Mouse (Mus musculus) CD8-positive naive resting alpha-beta T cell, adult 2 months (primary cell): ENCODE results near the gene Eps15.
A peak's percentile ranks its signal among the peaks of the same experiment; 100 is the strongest.

Source experiments
- DNase-seq, 2 experiments: peaks; one replicate each; pipeline ENCODE4 v3.0.0; 2022; ENCODE audit warnings: low read depth in 2 of 2, low spot score in 2 of 2

Eps15 gene

DNA sequence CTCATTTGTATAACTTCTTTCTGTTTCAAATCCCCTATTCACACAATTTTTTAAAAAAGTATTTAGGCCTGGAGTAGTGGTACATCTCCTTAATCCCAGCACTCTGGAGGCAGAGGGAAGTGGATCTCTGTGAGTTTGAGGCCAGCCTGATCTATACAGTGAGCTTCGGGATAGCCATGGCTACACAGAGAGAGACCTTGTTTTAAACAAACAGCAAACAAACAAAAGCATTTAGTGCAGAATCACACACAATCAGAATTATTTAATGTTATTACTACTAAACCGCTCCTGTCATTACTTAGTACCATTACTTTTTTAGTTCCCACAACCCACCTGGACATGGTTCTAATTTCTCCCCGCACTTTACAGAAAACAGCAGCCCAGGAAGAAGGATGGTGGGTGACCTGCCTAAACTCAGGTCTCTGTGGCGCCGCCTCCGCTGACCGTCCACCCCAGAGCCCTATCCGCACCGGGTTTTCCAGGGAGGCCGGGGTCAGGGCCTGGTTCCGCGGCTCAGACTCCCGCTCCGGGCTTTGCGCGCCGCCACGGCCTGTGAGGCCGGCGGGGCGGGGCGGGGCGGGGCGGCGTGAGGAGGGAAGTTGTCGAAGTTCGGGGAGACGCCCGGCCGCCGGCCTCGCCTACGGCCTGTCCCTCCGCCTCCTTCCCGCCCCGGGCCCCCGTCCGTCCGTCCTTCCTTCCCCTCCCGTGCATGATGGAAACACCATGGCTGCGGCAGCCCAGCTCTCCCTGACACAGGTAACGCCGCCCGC lies at the start of gene Eps15:
Gene Eps15, plus strand, starts transcription at position 580 of the 770 bp plus-strand sequence.
- peak; percentile 79 to 93 for DNase-seq

GRCm38 (mm10) chr4:109234185-109234584 lies 45.9 kb upstream of the Eps15 start, which contains the start of gene Calr4:
TSS of gene Calr4 (plus strand) at chr4:109234485.
- DNase-seq: no peak

- no peak for DNase-seq
Observed at GRCm38 (mm10) chr4:109234806-109235350, 45.2 kb upstream of the Eps15 start.

DNA sequence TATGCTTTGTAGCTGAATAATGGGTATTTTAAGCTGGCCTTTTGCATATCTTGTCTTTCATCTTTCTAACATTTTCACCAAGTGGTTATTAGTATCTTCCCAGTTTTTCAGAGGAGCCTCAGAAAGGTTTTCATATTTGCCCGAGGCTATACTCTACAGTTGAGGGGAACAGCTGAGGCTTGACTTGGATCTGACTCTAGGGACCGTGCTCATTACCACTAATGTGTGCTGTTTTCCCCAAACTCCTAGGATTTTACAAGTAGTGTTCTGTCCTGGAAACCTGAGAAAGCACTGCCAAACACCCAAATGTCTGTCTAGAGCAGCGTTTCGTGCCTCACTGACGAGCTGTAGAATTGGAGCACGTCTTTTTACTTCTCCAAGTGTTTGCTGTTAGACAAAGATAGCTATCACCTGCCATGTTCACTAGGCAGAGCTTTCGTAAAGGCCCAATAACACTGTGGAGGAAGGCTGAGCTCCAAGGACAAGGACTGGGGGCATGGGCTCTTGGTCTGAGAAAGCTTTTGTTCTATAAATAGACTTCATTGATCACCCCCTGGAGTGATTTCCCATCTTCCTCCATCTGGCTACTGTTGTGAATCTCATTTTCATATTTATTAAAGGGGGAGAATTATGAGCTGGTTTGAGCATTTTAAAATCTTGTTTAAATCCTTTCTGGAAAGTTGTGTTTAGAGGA lies 43.7 kb upstream of the Eps15 start:
- no peak for DNase-seq

DNA sequence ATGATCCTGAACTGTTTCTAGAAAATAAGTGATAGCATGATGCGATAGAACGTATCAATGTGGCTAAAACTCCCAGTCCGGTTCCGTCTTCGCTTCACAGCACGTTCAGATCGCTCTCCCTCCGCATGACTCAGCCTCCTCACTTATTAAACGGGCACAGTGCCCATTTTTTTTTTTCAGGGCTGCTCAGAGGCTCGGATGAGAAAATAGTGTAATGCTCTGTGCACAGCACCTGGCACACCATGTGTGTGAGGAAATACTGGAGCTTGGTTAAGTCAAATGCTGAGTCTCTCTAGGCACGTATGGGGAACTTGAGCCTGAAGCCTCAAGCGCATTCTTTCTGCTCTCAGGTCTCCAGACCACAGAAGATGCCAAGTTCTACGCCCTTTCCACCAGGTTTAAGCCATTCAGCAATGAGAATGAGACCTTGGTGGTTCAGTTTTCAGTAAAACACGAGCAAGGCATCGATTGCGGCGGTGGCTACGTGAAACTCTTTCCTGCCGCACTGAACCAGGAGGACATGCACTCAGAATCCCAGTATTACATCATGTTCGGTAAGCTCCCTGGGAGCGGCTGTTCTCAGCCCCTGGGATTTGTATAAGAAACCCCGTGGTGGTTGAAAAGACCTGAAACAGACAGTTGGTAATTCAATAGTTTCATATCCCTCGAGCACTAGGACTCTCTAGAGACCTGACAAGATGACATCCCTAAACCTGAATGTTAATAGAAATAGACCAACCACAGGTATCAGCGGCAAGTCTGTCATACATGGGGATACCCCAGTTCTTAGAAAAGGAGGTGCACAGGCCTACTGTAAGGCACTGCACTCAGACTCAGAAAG lies 41.4 kb upstream of the Eps15 start:
- DNase-seq: no peak

- no peak for DNase-seq
Observed at GRCm38 (mm10) chr4:109241221-109241620, 38.8 kb upstream of the Eps15 start.

DNA sequence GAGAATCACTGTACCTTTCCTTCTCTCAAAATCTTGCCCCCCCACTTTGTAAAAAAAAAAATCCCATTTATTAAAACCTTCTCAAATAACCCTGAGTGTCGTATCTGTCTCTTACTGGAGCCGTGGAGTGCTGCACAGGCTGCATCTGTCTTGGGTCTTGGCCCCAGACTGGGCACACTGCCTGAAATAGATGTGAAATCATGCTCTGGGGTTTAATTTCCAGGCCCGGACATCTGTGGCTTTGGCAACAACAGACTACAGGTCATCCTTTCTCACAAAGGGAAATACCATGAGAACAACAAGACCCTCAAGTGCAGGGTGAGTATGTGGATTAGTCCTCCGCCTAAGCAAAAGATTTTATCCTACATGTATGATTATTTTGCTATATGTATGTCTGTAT lies 38.1 kb upstream of the Eps15 start:
- no peak for DNase-seq

GRCm38 (mm10) chr4:109244506-109244905 lies 35.6 kb upstream of the Eps15 start:
- no peak for DNase-seq

- DNase-seq: no peak
Observed at GRCm38 (mm10) chr4:109245016-109245620, 35.0 kb upstream of the Eps15 start.

GRCm38 (mm10) chr4:109251605-109252004 lies 28.5 kb upstream of the Eps15 start:
- peak; percentile 26 to 45 for DNase-seq

GRCm38 (mm10) chr4:109252199-109252598 lies 27.9 kb upstream of the Eps15 start:
- no peak for DNase-seq

DNA sequence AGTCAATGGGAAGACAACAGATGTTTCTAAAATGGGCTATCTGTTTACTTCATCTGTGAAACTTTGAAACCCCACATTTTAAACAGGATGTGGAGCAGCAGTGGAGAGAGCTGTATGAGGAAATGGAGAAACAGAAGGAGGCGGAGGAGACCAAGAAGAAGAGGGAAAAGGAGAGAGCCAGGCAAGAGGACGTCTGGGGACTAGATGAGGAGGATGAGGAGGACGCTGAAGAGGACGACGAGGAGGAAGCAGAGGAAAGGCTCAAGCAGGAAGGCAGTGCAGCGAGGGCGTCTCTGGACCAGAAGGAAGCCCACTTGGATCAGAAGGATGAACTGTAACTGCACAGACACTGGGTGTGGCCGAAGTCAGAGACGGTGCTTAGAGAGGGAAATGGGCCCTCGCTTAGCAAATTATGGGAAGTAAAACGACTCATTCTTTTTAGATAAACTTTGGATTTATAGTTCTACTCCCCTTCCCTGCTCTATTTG lies 26.4 kb upstream of the Eps15 start:
- no peak for DNase-seq

DNA sequence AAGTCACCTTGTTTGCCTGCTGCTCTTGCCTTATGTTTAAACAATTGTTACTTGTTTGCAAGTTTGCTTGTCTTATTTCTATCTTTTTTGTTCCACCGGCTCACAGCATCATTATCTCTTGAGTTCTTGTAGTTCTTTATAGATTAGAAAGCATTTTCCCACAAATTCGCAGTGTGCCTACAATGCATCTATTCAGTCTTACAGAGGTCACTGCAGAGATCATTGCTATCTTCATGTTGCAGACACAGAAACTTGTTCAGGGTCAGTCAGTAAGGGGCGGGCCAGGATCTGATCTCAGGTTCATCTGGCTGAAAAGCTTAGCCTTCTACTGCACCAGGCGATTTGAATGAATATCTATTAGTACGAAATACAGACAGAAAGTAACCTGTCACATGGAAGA lies 25.6 kb upstream of the Eps15 start:
- no peak for DNase-seq

DNA sequence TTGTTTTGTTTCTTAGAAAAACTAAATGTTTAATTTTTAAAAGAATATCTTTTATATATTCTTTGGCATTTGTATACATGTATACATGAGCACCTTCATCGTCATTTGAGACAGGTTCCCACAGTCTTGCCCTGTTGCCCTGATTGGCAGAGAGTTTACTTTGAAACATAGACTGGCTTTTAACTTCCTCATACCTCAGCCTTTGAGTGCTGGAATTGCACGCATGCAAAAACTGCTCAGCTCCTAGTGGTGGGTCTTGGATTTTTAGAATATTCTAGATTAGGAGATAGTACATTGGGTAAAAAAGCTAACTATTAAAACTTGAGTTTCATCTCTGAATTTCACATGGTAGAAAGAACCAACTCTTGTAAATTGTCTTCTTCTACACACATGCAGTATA lies 24.7 kb upstream of the Eps15 start:
- no peak for DNase-seq

- no peak for DNase-seq
Observed at GRCm38 (mm10) chr4:109255727-109256417, 24.2 kb upstream of the Eps15 start.

DNA sequence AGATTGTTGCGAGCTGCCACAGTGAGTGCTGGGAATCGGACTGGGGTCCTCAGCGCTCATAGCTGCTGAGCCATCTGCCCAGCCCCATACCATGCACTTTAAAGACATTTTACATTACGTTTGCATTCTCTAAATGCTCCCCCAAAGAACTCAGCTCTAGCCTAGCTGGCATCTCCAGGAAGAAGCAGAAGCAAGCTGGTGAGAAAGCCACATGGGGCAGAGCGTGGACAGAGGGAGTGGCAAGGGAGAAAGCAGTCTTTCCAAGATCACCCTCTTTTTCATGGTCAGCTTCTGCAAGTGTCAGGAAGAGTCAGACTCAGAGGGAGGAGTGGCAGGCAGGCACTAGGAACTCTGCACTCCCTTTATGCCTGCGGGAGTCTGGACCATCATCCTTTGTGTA lies 23.3 kb upstream of the Eps15 start:
- DNase-seq: no peak

- DNase-seq: no peak
Observed at GRCm38 (mm10) chr4:109257639-109258038, 22.4 kb upstream of the Eps15 start.

DNA sequence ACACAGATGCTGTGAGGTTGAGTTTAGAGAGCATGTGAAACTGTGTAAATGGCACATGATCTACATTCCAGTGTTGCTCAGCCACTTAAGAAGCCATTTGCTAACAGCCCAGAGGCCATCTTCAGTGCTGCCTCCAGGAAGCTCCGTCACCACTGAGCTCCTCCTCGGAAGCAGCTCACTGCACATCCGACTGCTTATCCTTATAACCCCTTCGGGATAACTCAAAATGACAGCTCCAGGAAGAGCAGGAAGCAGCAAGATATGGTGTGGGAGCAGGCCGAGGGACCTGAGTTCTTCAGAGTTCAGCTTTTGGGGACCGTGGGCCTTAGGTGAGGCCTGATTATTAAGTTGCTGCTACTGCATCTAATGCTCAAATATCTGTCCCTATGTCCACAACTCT lies 18.0 kb upstream of the Eps15 start:
- DNase-seq: no peak

DNA sequence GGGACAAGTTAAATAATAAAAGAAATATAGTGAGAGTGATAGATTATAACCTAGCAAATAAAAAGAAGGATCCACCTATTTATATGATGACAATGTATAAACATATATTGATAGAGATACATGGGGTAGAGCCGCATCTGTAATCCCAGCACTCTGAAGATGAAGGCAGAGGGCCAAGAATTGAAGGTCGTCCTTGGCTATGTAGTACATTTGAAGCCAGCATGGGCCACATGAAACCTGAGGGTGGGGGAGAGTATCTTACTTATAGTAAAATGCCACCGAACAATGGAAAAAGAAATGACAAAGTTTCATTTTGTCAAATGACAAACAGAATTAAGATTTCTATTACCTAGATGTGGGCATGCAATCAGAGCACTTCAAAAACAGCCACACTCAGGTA lies 14.0 kb upstream of the Eps15 start:
- DNase-seq: no peak

DNA sequence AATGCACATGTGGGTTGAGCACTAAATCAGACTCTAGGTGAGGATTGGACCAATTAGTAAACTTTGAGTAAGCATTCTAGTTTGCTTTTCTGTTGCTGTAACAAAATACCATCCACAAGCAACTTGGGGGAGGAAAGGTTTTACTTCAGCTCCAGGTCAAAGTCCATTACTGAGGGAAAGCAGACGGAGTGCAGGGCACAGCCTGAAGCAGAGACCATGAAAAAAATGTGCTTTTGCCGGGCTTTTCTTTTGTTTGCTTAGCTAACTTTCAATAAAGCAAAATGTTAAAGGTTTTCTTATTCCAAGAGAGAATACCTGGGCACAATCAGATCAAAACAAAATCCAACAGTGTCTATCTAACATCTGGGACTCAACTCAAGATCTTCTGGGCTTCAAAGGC lies 13.3 kb upstream of the Eps15 start:
- DNase-seq: no peak
